Mouse (Mus musculus) bone marrow, adult 2 months (tissue): ENCODE data around the gene Pold1. TPM values are rescaled to one million over a fixed set of nuclear protein-coding genes. Genes with fewer than 3 reads are reported as not detected.

Experiments used
- H3K27ac ChIP-seq: fragments of 200-500 bp; 2 replicates; pipeline ENCODE4 v1.5.1; 2012; ENCODE audit warnings: low read depth, mild to moderate bottlenecking, control low read depth, inconsistent platforms, low read length; ENCODE audit not compliant: control insufficient read depth, poor library complexity, insufficient read depth
- H3K4me1 ChIP-seq: fragments of 200-500 bp; 2 replicates; pipeline ENCODE4 v1.6.1; 2011; ENCODE audit warnings: low read length; ENCODE audit not compliant: control insufficient read depth, insufficient read depth
- H3K4me3 ChIP-seq: fragments of 200-500 bp; replicated peaks from 2 replicates; pipeline ENCODE3; 2011; ENCODE audit warnings: mild to moderate bottlenecking, low read depth, low read length, control low read depth; ENCODE audit not compliant: control insufficient read depth
- CTCF ChIP-seq: fragments of 200-500 bp; IDR thresholded peaks from 2 replicates; pipeline ENCODE4 v1.5.1; 2011; ENCODE audit warnings: low read length, control low read depth; ENCODE audit not compliant: control insufficient read depth, insufficient read depth
- POLR2A ChIP-seq: fragments of 200-500 bp; IDR thresholded peaks from 2 replicates; pipeline ENCODE4 v1.6.1; 2011; ENCODE audit warnings: low read depth, mild to moderate bottlenecking, control low read depth, low read length, borderline replicate concordance; ENCODE audit not compliant: control insufficient read depth
- WGBS: fragments of 180-500 bp; shearing (Covaris S2); methylation state at CpG from one replicate; pipeline ENCODE4 v1.1.7; 2018; 5-methylcytosine and 5-hydroxymethylcytosine counted together
- polyA plus RNA-seq: library from polyadenylated mRNA; stranded (reverse); fragments of >200 nt; gene quantifications from 2 replicates; pipeline ENCODE4 v1.2.4, GENCODE M21; 2011; ENCODE audit warnings: low replicate concordance; ENCODE audit not compliant: missing spikeins, insufficient read depth, insufficient read length

The Pold1 gene
- polyA plus RNA-seq: 147 and 216 TPM in 2 replicates

DNA sequence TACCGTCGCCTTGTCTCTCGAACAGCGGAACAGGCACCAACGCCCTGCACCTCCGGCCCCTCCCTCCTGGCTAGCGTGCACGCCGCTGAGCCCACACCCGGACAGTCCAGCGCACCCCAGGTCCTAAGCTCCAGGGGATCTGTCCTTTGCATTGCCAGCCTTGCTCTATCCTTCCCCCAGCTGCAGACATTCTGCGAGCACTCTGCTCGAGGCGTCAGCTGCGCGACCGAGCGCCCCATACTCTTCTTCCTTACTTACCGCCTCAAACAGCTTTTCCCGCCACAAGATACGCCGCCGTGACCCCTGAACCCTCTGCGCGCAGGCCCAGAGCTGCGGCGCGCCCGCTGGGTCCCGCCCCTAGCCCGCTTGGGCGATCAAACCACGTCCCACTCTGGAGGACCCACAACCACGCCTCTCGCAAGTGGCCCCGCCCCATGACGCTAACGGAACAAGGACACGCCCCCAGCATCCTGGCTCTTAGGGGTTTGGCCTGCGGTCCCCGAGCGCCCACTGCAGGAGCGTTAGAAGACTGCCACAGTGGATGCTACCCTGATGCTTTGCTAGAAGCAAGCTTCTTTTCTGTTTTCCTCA is at the start of gene Pold1:
TSS of gene Pold1 (minus strand) at position 353 of the 591 bp plus-strand sequence.
- peak within 1 kb of the TSS; percentile 89 for H3K4me3 ChIP-seq
- under 1% methylated on average over 43 of the region's 43 CpGs for WGBS
- H3K27ac ChIP-seq: peak within 1 kb of the TSS; percentile 79
- TF ChIP-seq POLR2A (peak; percentile 58; the same call in 1 of the 2 replicates), CTCF (peak; percentile 93)
- peaks cover 9% of the 10 kb centered on the region; the same call in 1 of the 2 replicates for H3K4me1 ChIP-seq

DNA sequence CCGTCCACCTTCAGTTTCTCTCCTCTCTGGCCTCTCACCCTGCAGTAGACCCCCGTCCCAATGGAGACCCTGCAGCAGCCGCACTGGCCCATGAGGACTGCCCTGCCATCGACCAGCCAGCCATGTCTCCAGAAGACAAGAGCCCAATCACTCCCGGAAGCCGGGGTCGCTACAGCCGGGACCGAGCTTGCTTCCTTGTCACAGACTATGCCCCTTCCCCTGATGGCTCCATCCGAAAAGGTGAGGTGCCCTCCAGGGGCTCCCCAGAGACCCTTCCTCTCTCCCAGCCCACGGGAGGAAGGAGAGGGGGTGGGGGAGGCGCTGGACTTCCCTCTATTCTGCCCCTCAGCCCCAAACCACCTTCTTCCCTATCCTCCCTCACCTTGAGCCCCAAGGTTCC is 49.7 kb upstream of the Pold1 start:
- Histone ChIP-seq H3K27ac (no peak overlapping the region), H3K4me3 (no peak overlapping the region), H3K4me1 (no peaks in the 10 kb centered on the region)
- 66% methylated on average over 12 of the region's 12 CpGs for WGBS
- no peak for TF ChIP-seq POLR2A
- no peak for TF ChIP-seq CTCF

DNA sequence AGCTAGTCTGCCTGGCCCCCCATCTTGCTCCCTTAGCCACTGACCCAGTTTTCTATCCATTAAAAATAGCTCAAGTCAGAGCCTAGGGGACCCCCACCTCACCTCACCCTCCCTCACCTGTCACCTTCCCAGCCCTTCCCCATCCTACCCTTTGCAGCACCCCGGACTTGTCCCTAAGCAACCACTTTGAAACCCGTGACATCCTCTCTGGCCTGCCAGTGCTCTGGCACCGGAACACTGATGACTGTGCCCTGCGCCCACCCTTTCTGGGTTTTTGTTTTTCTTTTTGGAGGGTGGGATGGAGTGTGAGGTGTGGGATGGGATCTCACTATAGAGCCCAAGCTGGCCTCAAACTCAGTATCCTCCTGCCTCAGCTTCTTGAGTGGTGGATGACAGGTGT is 49.0 kb upstream of the Pold1 start:
- Histone ChIP-seq H3K4me3 (no peak overlapping the region), H3K4me1 (no peaks in the 10 kb centered on the region), H3K27ac (no peak overlapping the region)
- TF ChIP-seq CTCF: no peak
- no peak for TF ChIP-seq POLR2A
- WGBS: 88% methylated on average over 4 of the region's 4 CpGs

DNA sequence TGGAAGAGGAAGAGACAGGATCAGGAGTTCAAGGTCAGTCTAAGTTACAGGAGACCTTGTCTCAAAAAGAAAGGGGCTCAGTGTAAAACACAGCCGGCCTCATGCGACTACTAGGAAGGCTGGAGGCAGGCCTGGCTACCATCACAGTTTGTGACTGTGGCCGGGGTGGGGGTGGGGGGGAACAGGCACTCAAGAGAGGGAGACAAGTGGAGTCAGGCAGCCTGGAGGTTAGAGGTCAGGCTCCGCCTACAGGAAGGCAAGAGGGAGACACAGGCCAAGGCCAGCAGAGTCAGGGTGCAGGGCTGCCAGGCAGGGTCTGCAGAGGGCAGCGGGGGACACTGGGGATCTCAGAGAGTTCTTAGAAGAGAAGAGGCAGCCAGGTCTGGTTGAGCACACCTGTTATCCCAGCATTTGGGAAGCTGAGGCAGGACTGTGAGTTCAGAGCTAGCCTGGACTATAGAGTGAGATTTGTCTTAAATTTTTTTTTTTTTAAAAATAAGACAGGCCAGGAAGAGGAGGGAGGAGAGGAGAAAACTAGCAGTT is 48.4 kb upstream of the Pold1 start:
- Histone ChIP-seq H3K27ac (no peak overlapping the region), H3K4me1 (no peaks in the 10 kb centered on the region), H3K4me3 (no peak overlapping the region)
- WGBS: 52% methylated on average over 5 of the region's 5 CpGs
- TF ChIP-seq CTCF (no peak), POLR2A (no peak)

DNA sequence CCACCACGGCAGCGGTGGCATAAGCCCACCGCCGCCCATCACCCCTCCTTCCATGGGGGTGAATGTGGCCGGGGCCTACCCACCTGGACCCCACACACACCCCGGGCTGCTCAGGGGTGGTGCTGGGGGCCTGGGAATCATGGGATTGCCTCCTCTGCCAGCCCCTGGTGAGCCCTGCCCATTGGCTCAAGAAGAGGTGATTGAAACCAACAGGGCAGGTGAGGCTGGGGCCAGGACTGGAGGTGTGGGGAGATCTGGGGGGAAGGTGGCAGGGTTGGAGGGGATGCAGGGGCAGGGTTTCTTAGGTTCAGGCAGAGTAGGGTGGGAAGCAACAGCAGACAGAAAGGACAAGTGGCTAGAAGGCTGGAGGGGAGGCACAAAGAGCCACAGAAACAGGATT is 47.4 kb upstream of the Pold1 start:
- WGBS: 82% methylated on average over 6 of the region's 6 CpGs
- Histone ChIP-seq H3K4me1 (no peaks in the 10 kb centered on the region), H3K27ac (no peak overlapping the region), H3K4me3 (no peak overlapping the region)
- TF ChIP-seq POLR2A (no peak), CTCF (no peak)

DNA sequence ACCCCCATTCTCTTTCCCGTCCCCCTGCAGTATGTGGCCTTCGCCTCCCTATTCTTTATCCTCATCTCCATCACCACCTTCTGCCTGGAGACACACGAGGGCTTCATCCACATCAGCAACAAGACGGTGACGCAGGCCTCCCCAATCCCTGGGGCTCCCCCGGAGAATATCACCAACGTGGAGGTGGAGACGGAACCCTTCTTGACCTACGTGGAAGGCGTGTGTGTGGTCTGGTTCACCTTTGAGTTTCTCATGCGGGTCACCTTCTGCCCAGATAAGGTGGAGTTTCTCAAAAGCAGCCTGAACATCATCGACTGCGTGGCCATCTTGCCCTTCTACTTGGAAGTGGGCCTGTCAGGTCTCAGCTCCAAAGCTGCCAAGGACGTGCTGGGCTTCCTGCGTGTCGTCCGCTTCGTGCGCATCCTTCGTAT is 46.5 kb upstream of the Pold1 start:
- Histone ChIP-seq H3K4me1 (no peaks in the 10 kb centered on the region), H3K27ac (no peak overlapping the region), H3K4me3 (no peak overlapping the region)
- no peak for TF ChIP-seq POLR2A
- TF ChIP-seq CTCF: no peak
- WGBS: 89% methylated on average over 20 of the region's 20 CpGs

DNA sequence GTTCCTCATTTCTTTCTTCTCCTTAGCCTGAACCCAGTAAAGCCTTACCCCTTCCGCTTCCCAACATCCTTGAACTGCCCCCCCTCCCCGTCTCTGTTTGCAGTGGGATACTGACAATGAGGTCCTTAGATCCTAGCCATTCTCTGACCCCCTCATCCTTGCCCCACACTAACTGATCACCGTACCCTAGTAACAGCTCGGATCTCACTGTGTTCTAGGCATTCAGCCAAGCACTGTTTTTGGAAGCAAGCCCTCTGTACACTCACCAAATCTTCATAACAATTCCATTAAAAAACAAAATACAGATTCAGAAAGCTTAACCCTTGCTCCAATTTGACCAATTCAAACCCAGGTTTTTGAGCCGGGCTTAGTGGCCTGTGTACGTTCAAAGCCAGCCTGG is 45.6 kb upstream of the Pold1 start:
- WGBS: 72% methylated on average over 6 of the region's 6 CpGs
- no peak overlapping the region for H3K4me3 ChIP-seq
- TF ChIP-seq POLR2A: no peak
- no peak for TF ChIP-seq CTCF
- no peak overlapping the region for H3K27ac ChIP-seq
- peaks cover 1% of the 10 kb centered on the region; the same call in 1 of the 2 replicates for H3K4me1 ChIP-seq

DNA sequence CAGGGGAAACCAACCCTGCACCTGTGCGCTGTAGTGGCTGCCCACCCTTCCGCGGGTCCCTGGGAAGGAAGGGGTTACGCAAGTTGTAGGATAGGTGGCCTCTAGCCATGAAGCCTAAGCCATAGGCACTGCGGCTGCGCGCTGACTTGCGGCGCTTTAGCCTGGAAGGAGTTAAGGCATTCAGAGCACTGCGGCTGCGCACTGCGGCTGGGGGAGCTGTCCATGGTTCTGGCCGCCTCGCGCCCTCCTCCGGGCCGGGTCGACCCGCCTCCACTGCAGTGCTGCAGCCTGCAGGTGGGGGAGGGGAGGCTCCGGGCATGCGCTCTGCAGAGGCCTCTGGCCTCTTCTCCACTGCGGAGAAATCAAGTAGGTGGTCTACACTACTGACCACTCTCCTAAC is 45.1 kb upstream of the Pold1 start:
- H3K27ac ChIP-seq: no peak overlapping the region
- peaks cover 1% of the 10 kb centered on the region; the same call in 1 of the 2 replicates for H3K4me1 ChIP-seq
- H3K4me3 ChIP-seq: no peak overlapping the region
- TF ChIP-seq CTCF (no peak), POLR2A (0 out of 2 replicates have a peak, but pooled peaks have one; percentile 30)
- 2% methylated on average over 22 of the region's 22 CpGs for WGBS

DNA sequence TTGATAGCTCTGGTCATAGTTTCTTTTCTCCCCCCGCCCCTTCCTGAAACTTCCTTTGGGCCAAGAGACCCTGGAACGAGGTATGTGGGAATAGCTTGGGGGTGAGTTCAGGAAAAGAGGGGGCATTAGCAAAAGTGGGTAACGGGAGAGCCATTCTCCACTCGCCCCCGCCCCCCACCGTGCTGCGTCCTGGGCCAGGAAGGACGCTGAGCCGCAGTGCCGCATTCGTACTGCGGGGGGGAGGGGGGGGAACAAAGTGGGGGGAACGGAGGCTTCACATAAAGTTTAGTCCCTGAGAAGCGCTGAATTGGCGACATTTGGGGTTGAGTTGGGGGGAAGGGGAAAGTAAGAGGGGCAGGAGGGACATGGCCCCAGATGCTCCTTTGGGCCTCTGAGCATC is 44.4 kb upstream of the Pold1 start:
- Histone ChIP-seq H3K27ac (no peak overlapping the region), H3K4me3 (no peak overlapping the region), H3K4me1 (peaks cover 1% of the 10 kb centered on the region)
- 2% methylated on average over 15 of the region's 15 CpGs for WGBS
- no peak for TF ChIP-seq POLR2A
- TF ChIP-seq CTCF: no peak
